Mouse (Mus musculus) bone marrow, adult 2 months (tissue): Measurements from ENCODE around the gene Krt32.

Source experiments
- CTCF ChIP-seq: fragments of 200-500 bp; IDR thresholded peaks from 2 replicates; pipeline ENCODE4 v1.5.1; 2011; ENCODE audit warnings: low read length, control low read depth; ENCODE audit not compliant: control insufficient read depth, insufficient read depth
- POLR2A ChIP-seq: fragments of 200-500 bp; IDR thresholded peaks from 2 replicates; pipeline ENCODE4 v1.6.1; 2011; ENCODE audit warnings: low read depth, mild to moderate bottlenecking, control low read depth, low read length, borderline replicate concordance; ENCODE audit not compliant: control insufficient read depth

DNA sequence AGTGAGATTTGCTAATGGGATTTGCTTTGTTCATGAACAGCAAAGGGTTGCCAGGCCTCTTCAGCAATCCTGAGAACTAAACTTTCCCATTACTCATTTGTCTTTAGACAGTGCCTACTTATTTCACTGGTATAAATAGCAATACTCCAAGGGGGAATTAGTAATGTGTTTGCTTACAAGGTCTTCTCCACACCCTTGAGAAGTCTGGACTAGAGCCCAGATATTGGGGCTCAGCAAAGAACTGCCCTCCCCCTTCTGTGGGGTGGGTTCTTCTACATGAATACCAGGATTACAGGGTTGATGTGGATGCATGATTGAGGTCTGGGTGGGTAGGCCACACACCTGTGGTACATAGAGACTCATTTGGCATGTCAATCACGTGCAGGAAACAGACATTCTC, 14.2 kb downstream of the Krt32 start:
- TF ChIP-seq CTCF: no peak
- TF ChIP-seq POLR2A: no peak
